Mouse (Mus musculus) kidney, embryonic 15.5 days (tissue): ENCODE data around the gene Zpbp2. TPM values are rescaled to one million over a fixed set of nuclear protein-coding genes. Genes with fewer than 3 reads are reported as not detected.
"Not testable (repeated sequence)": the region's sequence is repeated elsewhere in the genome, so short reads cannot be mapped to it uniquely, and the experiment has no call there.

ENCODE experiments used
- ATAC-seq: fragments of 200-750 bp; cut with Nextera tagmentation; replicated peaks from 2 replicates; pipeline ENCODE4 v1.8.0; 2017; ENCODE audit warnings: moderate TSS enrichment; ENCODE audit not compliant: low FRiP score
- H3K27ac ChIP-seq: fragments of 300-500 bp; sonication (generic); 2 replicates; pipeline ENCODE4 v1.5.1; 2015; ENCODE audit warnings: mild to moderate bottlenecking, inconsistent platforms
- H3K27me3 ChIP-seq: fragments of 300-500 bp; sonication (generic); 2 replicates; pipeline ENCODE4 v1.6.1; 2015; ENCODE audit warnings: inconsistent platforms
- H3K36me3 ChIP-seq: fragments of 300-500 bp; sonication (generic); 2 replicates; pipeline ENCODE4 v1.6.1; 2015; ENCODE audit warnings: inconsistent platforms
- H3K4me1 ChIP-seq: fragments of 300-500 bp; sonication (generic); 2 replicates; pipeline ENCODE4 v1.6.1; 2015; ENCODE audit warnings: inconsistent platforms
- H3K4me2 ChIP-seq: fragments of 300-500 bp; sonication (generic); 2 replicates; pipeline ENCODE4 v1.6.1; 2015; ENCODE audit warnings: moderate library complexity, mild to moderate bottlenecking, inconsistent platforms
- H3K4me3 ChIP-seq: fragments of 300-500 bp; sonication (generic); replicated peaks from 2 replicates; pipeline ENCODE4 v1.5.1; 2015; ENCODE audit warnings: mild to moderate bottlenecking, inconsistent platforms
- H3K9ac ChIP-seq: fragments of 300-500 bp; sonication (generic); 2 replicates; pipeline ENCODE4 v1.6.1; 2015; ENCODE audit warnings: mild to moderate bottlenecking, inconsistent platforms
- H3K9me3 ChIP-seq: fragments of 300-500 bp; sonication (generic); replicated peaks from 2 replicates; pipeline ENCODE4 v1.6.1; 2016; ENCODE audit warnings: inconsistent platforms
- WGBS: fragments of 180-500 bp; shearing (Covaris S2); methylation state at CpG from one replicate; pipeline ENCODE4 v1.1.7; 2015; ENCODE audit warnings: mixed read lengths; 5-methylcytosine and 5-hydroxymethylcytosine counted together
- polyA plus RNA-seq: library from polyadenylated mRNA; unstranded; fragments of >200 nt; fragmentation: Nextera tagmentation; extraction: Ambion mirVana; gene quantifications from 2 replicates; pipeline ENCODE4 v1.2.1, GENCODE M21; 2015

Zpbp2 gene
- polyA plus RNA-seq, 1 experiment from 2014 or later: 0.12 TPM

DNA sequence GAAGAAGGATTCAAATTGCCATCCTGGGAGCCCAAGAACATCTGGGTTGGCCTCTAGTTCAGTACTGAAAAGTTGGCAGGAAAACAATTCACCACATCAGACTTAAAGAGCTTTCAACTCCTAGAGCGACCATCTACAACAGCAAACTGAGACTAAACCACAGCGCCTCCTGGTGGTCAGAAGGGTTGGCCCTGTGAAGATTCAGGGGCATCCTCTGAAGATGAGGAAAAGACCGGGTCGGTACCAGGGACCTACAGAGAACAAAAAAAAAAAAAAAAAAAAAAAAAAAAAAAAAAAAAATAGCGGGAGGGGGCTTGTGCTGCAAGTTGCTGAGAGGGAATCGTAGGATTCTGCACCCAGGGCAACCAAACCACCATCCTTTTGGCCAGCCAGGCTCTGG, 46.5 kb downstream of the Zpbp2 start:
- H3K36me3 ChIP-seq: no peaks in the 10 kb centered on the region
- 40% methylated on average over 6 of the region's 6 CpGs for WGBS
- no peak overlapping the region for H3K4me3 ChIP-seq
- H3K27ac ChIP-seq: no peak overlapping the region
- H3K4me2 ChIP-seq: no peak overlapping the region
- H3K9ac ChIP-seq: no peak overlapping the region
- H3K4me1 ChIP-seq: peaks cover 15% of the 10 kb centered on the region
- no peak for ATAC-seq
- no peaks in the 10 kb centered on the region for H3K9me3 ChIP-seq
- peaks cover 72% of the 10 kb centered on the region for H3K27me3 ChIP-seq

DNA sequence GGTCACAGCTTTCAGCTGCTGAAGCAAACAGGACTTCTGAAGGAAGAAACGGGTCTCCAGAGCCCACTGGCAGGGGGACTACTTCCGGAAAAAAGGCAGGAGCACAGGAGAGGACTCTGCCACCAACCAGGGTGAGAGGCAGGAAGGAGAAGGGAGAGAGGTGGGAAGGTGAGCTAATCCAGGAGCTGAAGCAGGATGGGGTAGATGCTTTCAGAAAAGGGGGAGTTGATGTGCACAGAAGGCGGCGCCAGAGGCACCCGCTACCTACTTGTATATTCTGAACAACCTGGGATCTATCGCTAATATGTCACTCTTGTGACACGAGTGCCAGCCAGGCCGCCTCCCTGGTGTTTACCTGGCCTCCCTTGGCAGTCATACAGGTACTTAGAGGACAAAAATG, 47.1 kb downstream of the Zpbp2 start, which contains the start of gene Lrrc3c:
Gene Lrrc3c, plus strand, starts transcription at position 301 of the 400 bp plus-strand sequence.
- Histone ChIP-seq H3K36me3 (no peaks in the 10 kb centered on the region), H3K9me3 (no peaks in the 10 kb centered on the region), H3K4me2 (no peak within 1 kb of the TSS), H3K9ac (no peak within 1 kb of the TSS), H3K4me3 (no peak within 1 kb of the TSS), H3K27me3 (peaks cover 68% of the 10 kb centered on the region), H3K4me1 (peaks cover 18% of the 10 kb centered on the region), H3K27ac (no peak within 1 kb of the TSS)
- ATAC-seq: no peak
- 80% methylated on average over 8 of the region's 8 CpGs for WGBS

DNA sequence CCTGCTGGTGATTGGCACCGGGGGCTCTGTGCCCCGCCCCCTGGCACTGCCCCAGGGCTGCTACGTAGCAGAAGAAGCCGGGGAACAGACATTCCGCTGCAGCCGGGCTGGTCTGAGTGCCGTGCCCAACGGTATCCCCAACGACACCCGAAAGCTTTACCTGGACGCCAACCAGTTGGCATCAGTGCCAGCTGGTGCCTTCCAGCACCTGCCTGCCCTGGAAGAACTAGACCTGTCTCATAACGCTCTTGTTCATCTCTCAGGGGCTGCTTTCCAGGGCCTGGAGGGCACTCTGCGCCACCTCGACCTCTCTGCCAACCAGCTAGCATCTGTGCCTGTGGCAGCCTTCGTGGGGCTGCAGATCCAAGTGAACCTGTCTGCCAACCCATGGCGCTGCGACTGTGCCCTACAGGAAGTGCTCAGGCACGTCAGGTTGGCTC, 48.0 kb downstream of the Zpbp2 start:
- no peak overlapping the region for H3K27ac ChIP-seq
- H3K4me1 ChIP-seq: peaks cover 18% of the 10 kb centered on the region
- 63% methylated on average over 18 of the region's 18 CpGs for WGBS
- H3K27me3 ChIP-seq: peaks cover 68% of the 10 kb centered on the region
- H3K9ac ChIP-seq: no peak overlapping the region
- H3K9me3 ChIP-seq: no peaks in the 10 kb centered on the region
- no peaks in the 10 kb centered on the region for H3K36me3 ChIP-seq
- no peak overlapping the region for H3K4me2 ChIP-seq
- H3K4me3 ChIP-seq: no peak overlapping the region
- no peak for ATAC-seq

- Histone ChIP-seq H3K9ac (no peak overlapping the region), H3K4me3 (no peak overlapping the region), H3K9me3 (no peaks in the 10 kb centered on the region), H3K4me1 (peaks cover 18% of the 10 kb centered on the region), H3K4me2 (no peak overlapping the region), H3K36me3 (no peaks in the 10 kb centered on the region), H3K27ac (no peak overlapping the region), H3K27me3 (peaks cover 64% of the 10 kb centered on the region)
- no peak for ATAC-seq
- 26% methylated on average over 18 of the region's 18 CpGs for WGBS
Observed at GRCm38 (mm10) chr11:98599291-98599690, 48.4 kb downstream of the Zpbp2 start.

- WGBS: 2% methylated on average over 20 of the region's 20 CpGs
- H3K27me3 ChIP-seq: peaks cover 59% of the 10 kb centered on the region
- H3K36me3 ChIP-seq: no peaks in the 10 kb centered on the region
- peak overlapping the region; percentile 45 for H3K4me3 ChIP-seq
- ATAC-seq: peak; percentile 64; the same call in 1 of the 2 replicates
- no peak overlapping the region for H3K9ac ChIP-seq
- H3K27ac ChIP-seq: no peak overlapping the region
- peak overlapping the region; percentile 64 for H3K4me2 ChIP-seq
- H3K4me1 ChIP-seq: peaks cover 18% of the 10 kb centered on the region
- H3K9me3 ChIP-seq: no peaks in the 10 kb centered on the region
Observed at GRCm38 (mm10) chr11:98602090-98602690, 51.3 kb downstream of the Zpbp2 start.

- no peaks in the 10 kb centered on the region for H3K9me3 ChIP-seq
- no peak for ATAC-seq
- no peak overlapping the region for H3K4me2 ChIP-seq
- no peak overlapping the region for H3K4me3 ChIP-seq
- H3K4me1 ChIP-seq: peaks cover 17% of the 10 kb centered on the region
- peaks cover 48% of the 10 kb centered on the region for H3K27me3 ChIP-seq
- H3K9ac ChIP-seq: no peak overlapping the region
- 81% methylated on average over 2 of the region's 2 CpGs for WGBS
- H3K27ac ChIP-seq: no peak overlapping the region
- no peaks in the 10 kb centered on the region for H3K36me3 ChIP-seq
Observed at GRCm38 (mm10) chr11:98603953-98604352, 53.1 kb downstream of the Zpbp2 start.

DNA sequence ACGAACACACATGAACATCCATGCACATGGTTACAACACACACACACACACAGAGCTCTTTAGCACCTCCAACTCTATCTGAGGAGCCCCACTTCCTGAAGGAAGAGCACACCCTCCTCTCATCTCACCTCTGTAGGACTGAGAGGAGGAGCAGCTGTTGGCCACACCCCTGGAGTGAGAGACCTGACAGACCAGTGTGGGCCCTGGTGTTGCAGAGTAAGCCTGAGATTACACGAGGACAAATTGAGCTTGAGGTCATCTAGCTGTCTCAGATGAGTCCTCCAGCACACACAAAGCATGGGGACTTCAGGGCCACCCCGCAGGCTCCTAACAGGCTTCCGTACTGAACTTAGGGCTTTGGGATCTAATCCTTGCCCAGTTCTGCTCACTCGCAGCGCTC, 54.0 kb downstream of the Zpbp2 start:
- not testable (repeated sequence) for H3K4me3 ChIP-seq, H3K9me3 ChIP-seq, H3K27ac ChIP-seq, ATAC-seq, H3K9ac ChIP-seq, H3K36me3 ChIP-seq, H3K4me2 ChIP-seq
- Histone ChIP-seq H3K4me1 (peaks cover 12% of the 10 kb centered on the region), H3K27me3 (peaks cover 43% of the 10 kb centered on the region)
- 66% methylated on average over 6 of the region's 6 CpGs for WGBS

DNA sequence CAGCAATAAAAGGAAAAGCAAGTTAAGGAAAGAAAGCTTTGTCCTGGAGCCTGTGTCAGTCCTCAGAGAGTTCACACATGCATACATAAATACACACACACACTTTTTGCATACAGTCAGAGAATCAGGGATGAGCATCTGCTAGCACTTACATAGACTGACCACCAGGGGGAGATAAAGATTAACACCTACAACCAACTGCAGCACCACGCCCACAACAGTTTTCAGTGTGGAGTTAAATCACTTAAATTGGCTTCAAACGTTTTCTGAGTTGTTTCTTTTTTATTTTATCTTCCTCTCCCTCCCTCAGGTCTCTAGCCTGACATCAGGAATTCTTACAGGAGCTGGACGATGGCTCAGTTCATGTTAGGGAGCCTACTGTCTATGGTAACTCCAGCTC, 55.9 kb downstream of the Zpbp2 start:
- Histone ChIP-seq H3K9me3 (no peaks in the 10 kb centered on the region), H3K4me3 (no peak overlapping the region), H3K9ac (no peak overlapping the region), H3K4me2 (no peak overlapping the region), H3K36me3 (no peaks in the 10 kb centered on the region), H3K27ac (no peak overlapping the region), H3K4me1 (peaks cover 8% of the 10 kb centered on the region), H3K27me3 (peaks cover 25% of the 10 kb centered on the region)
- no peak for ATAC-seq
- WGBS: 6% methylated on average over 3 of the region's 3 CpGs

Other genes with a start within 250 kb of the Zpbp2 start
- gene Neurod2, start 221.4 kb upstream of the Zpbp2 start, polyA plus RNA-seq: not detected in 2 replicates
- gene Ppp1r1b, start 202.7 kb upstream of the Zpbp2 start, polyA plus RNA-seq: 2.8 and 6.8 TPM in 2 replicates
- 46.4 and 53.1 TPM in 2 replicates for gene Stard3, start 192.7 kb upstream of the Zpbp2 start, polyA plus RNA-seq
- gene Tcap, start 167.3 kb upstream of the Zpbp2 start, polyA plus RNA-seq: 2.5 and 3.5 TPM in 2 replicates
- gene Pnmt, start 164.6 kb upstream of the Zpbp2 start, polyA plus RNA-seq: 2.7 and 3.8 TPM in 2 replicates
- gene Pgap3, start 150.6 kb upstream of the Zpbp2 start, polyA plus RNA-seq: 16.9 and 17.5 TPM in 2 replicates
- gene Erbb2, start 138.6 kb upstream of the Zpbp2 start, polyA plus RNA-seq: 46.2 and 48.0 TPM in 2 replicates
- gene Mien1, start 112.1 kb upstream of the Zpbp2 start, polyA plus RNA-seq: 101 and 106 TPM in 2 replicates
- gene Grb7, start 104.7 kb upstream of the Zpbp2 start, polyA plus RNA-seq: 68.8 and 69.8 TPM in 2 replicates
- gene Ikzf3, start 5.1 kb upstream of the Zpbp2 start, polyA plus RNA-seq: 0.43 and 0.44 TPM in 2 replicates
- gene Ormdl3, start 36.3 kb downstream of the Zpbp2 start, polyA plus RNA-seq: 59.4 and 61.1 TPM in 2 replicates
- not detected in 2 replicates for gene Lrrc3c, start 47.2 kb downstream of the Zpbp2 start, polyA plus RNA-seq
- 1.1 and 1.5 TPM in 2 replicates for gene Gm12355, start 74.6 kb downstream of the Zpbp2 start, polyA plus RNA-seq
- gene Gsdma3, start 75.3 kb downstream of the Zpbp2 start, polyA plus RNA-seq: not detected in 2 replicates
- gene Gsdma2, start 95.7 kb downstream of the Zpbp2 start, polyA plus RNA-seq: not detected in 2 replicates
- gene Gsdma, start 113.3 kb downstream of the Zpbp2 start, polyA plus RNA-seq: 0.06 and 0.13 TPM in 2 replicates
- 262 and 280 TPM in 2 replicates for gene Psmd3, start 131.5 kb downstream of the Zpbp2 start, polyA plus RNA-seq
- 0.23 TPM in 1 of 2 replicates, not detected in the other for gene Csf3, start 150.2 kb downstream of the Zpbp2 start, polyA plus RNA-seq
- 58.2 and 64.7 TPM in 2 replicates for gene Med24, start 178.3 kb downstream of the Zpbp2 start, polyA plus RNA-seq
- 21.7 and 26.9 TPM in 2 replicates for gene Thra, start 189.5 kb downstream of the Zpbp2 start, polyA plus RNA-seq
- gene Nr1d1, start 224.2 kb downstream of the Zpbp2 start, polyA plus RNA-seq: 2.0 and 2.3 TPM in 2 replicates
- 25.1 and 25.8 TPM in 2 replicates for gene Msl1, start 244.4 kb downstream of the Zpbp2 start, polyA plus RNA-seq